In genomic region chr6:138070720-138071504, GRCm38 (mm10) we compare ENCODE assay signal across 18 mouse cellular contexts. TPM values are rescaled to one million over a fixed set of nuclear protein-coding genes. Genes with fewer than 3 reads are reported as not detected.
"Had no signal": no experiment of that assay in that cellular context is flagged by ENCODE, and none has a peak within 500 bp of the region (broad histone marks: within the 10 kb centered on the region; RNA-seq: fewer than 3 reads in every experiment).

No protein-coding gene starts in this region.

- H3K9me3 ChIP-seq: limb, embryonic 10.5 days; liver, embryonic 12.5 days; lung, embryonic 15.5 days; neural tube, embryonic 13.5 days had no signal

- H3K27ac ChIP-seq: kidney, postnatal 0 days; layer of hippocampus, adult 2 months; limb, embryonic 10.5 days; liver, embryonic 12.5 days; lung, embryonic 15.5 days; macrophage; neural tube, embryonic 13.5 days had no signal

- H3K27me3 ChIP-seq: liver, embryonic 12.5 days; lung, embryonic 15.5 days; megakaryocyte, embryonic 14.5 days; neural tube, embryonic 13.5 days had no signal

- ATAC-seq: liver, embryonic 12.5 days had no signal

- H3K4me1 ChIP-seq: liver, embryonic 12.5 days; lung, embryonic 15.5 days; megakaryocyte, embryonic 14.5 days; neural tube, embryonic 13.5 days had no signal

- H3K4me3 ChIP-seq: layer of hippocampus, adult 2 months; limb, embryonic 10.5 days; liver, embryonic 12.5 days; lung, embryonic 15.5 days; megakaryocyte, embryonic 14.5 days; neural tube, embryonic 13.5 days had no signal

- H3K4me2 ChIP-seq: liver, embryonic 12.5 days; lung, embryonic 15.5 days; neural tube, embryonic 13.5 days had no signal

- DNase-seq: kidney, adult 11 months; kidney, adult 9 months; kidney, postnatal 36 days; lung, postnatal 14 days; right cerebral cortex, adult 18-20 months; thymus, postnatal 4 days had no signal

- H3K36me3 ChIP-seq: limb, embryonic 10.5 days; liver, embryonic 12.5 days; lung, embryonic 15.5 days; neural tube, embryonic 13.5 days had no signal

- H3K9ac ChIP-seq: liver, embryonic 12.5 days; lung, embryonic 15.5 days; neural tube, embryonic 13.5 days had no signal

RNA-seq across cellular contexts. Expression of gene Slc15a5, which starts 8.8 kb away (rescaled TPM):
- total RNA-seq: layer of hippocampus, adult 2 months; layer of hippocampus, postnatal 10 days; left cerebral cortex, postnatal 10 days had no signal
- polyA plus RNA-seq: limb, embryonic 10.5 days; liver, embryonic 12.5 days; liver, embryonic 16.5 days; lung, embryonic 15.5 days; macrophage; stomach, embryonic 16.5 days had no signal
